Mouse (Mus musculus): ENCODE results near the gene Rabep1.

DNA sequence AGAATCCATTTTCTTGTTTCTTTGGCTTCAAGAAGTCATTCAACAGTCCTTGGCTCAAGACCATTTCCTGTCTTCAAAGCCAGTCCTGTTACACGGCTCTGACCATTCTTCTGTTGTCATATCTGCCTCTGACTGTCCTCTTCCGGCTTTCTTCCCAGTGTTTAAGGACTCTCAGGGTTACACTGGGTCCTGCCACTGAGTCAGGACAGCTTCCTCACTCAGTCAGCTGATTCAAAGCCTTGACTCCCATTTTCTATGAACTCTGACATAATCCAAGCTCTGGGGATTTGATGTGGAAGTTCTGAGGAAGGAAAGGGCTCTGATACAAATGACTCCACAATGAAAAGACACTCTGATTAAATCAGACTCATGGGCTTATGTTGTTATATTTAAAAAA, 41.7 kb upstream of the Rabep1 start:
- TF ChIP-seq USF1 (IDR thresholded peaks at IDR 0.05; ENCODE audit: low read depth): no peak
- TF ChIP-seq CTCF (IDR thresholded peaks at IDR 0.05; ENCODE audit: control insufficient read depth, insufficient read depth, insufficient read length): no peak
- TF ChIP-seq MYOD1 (IDR thresholded peaks at IDR 0.05; ENCODE audit: control insufficient read depth, insufficient read length, low read depth): no peak
- no peak for TF ChIP-seq CEBPB (IDR thresholded peaks at IDR 0.05; ENCODE audit: low read depth)
